Mouse (Mus musculus) liver, embryonic 14.5 days (tissue): ENCODE data around the gene Syce2. TPM values are rescaled to one million over a fixed set of nuclear protein-coding genes. Genes with fewer than 3 reads are reported as not detected.

Experiments used
- ATAC-seq: fragments of 200-750 bp; cut with Nextera tagmentation; 2 replicates; pipeline ENCODE4 v1.8.0; 2017; ENCODE audit warnings: moderate number of reproducible peaks, mild to moderate bottlenecking, moderate library complexity; ENCODE audit not compliant: insufficient read depth
- DNase-seq, 3 experiments: peaks; one replicate each; pipeline ENCODE4 v3.0.0-alpha.2; 2012 to 2013; ENCODE audit warnings: low read depth in 3 of 3, low spot score in 3 of 3
- H3K27ac ChIP-seq: fragments of 300-500 bp; sonication (generic); 2 replicates; pipeline ENCODE4 v1.5.1; 2014; ENCODE audit warnings: moderate library complexity, mild to moderate bottlenecking, control low read depth, inconsistent platforms
- H3K27me3 ChIP-seq: fragments of 300-500 bp; sonication (generic); 2 replicates; pipeline ENCODE4 v1.6.1; 2014; ENCODE audit warnings: mild to moderate bottlenecking, low read length, moderate library complexity; ENCODE audit not compliant: control insufficient read depth, insufficient read depth
- H3K36me3 ChIP-seq: fragments of 300-500 bp; sonication (generic); replicated peaks from 2 replicates; pipeline ENCODE4 v1.6.1; 2014; ENCODE audit warnings: low read depth; ENCODE audit not compliant: control insufficient read depth, insufficient read depth
- H3K4me1 ChIP-seq, 2 experiments: fragments of 200-500 bp in 1 of 2; fragments of 300-500 bp in 1 of 2; sonication (generic) in 1 of 2; replicated peaks; 2 replicates each; pipeline ENCODE4 v1.6.1; 2012 to 2014; ENCODE audit warnings: antibody characterized with exemption in 1 of 2, inconsistent platforms in 1 of 2, low read length in 1 of 2; ENCODE audit not compliant: control insufficient read depth in 2 of 2, insufficient read depth in 2 of 2
- H3K4me2 ChIP-seq: fragments of 300-500 bp; sonication (generic); 2 replicates; pipeline ENCODE4 v1.6.1; 2014; ENCODE audit warnings: low read depth, mild to moderate bottlenecking, control low read depth, moderate library complexity
- H3K4me3 ChIP-seq, 2 experiments: fragments of 200-500 bp in 1 of 2; fragments of 300-500 bp in 1 of 2; sonication (generic) in 1 of 2; 2 replicates each; pipeline ENCODE4 v1.5.1; 2012 to 2014; ENCODE audit warnings: low read depth in 2 of 2, low read length in 2 of 2, mild to moderate bottlenecking in 2 of 2, control low read depth in 1 of 2, inconsistent platforms in 1 of 2, moderate library complexity in 1 of 2; ENCODE audit not compliant: insufficient read depth in 1 of 2
- H3K9ac ChIP-seq: fragments of 300-500 bp; sonication (generic); replicated peaks from 2 replicates; pipeline ENCODE4 v1.6.1; 2014; ENCODE audit warnings: mild to moderate bottlenecking, control low read depth, moderate library complexity
- H3K9me3 ChIP-seq: fragments of 300-500 bp; sonication (generic); 2 replicates; pipeline ENCODE4 v1.6.1; 2016; ENCODE audit warnings: low read length, mixed read lengths; ENCODE audit not compliant: control insufficient read depth
- CTCF ChIP-seq: IDR thresholded peaks from 2 replicates; pipeline ENCODE4 v1.5.1; 2016; ENCODE audit warnings: antibody characterized with exemption, low read depth, control low read depth
- EP300 ChIP-seq: IDR thresholded peaks from 2 replicates; pipeline ENCODE4 v1.6.1; 2016; ENCODE audit warnings: antibody characterized with exemption, low read depth
- WGBS: fragments of 180-500 bp; shearing (Covaris S2); extraction: QIAGEN DNeasy Blood & Tissue Kit; methylation state at CpG from one replicate; pipeline ENCODE4 v1.1.7; 2014; ENCODE audit not compliant: insufficient replicate concordance; 5-methylcytosine and 5-hydroxymethylcytosine counted together
- polyA plus RNA-seq, 2 experiments: library from polyadenylated mRNA; depleted of rRNA in 1 of 2; stranded (reverse) in 1 of 2; unstranded in 1 of 2; fragments of >200 nt; fragmentation: Nextera tagmentation in 1 of 2; extraction: Ambion mirVana in 1 of 2; gene quantifications; 2 replicates each; pipeline versions ENCODE4 v1.2.1 to v1.2.3; 2012 to 2014

Gene Syce2
- polyA plus RNA-seq, 2 experiments, result 26.4 to 78.2 TPM

GRCm38 (mm10) chr8:84834866-84835855, 36.8 kb upstream of the Syce2 start:
- no peak; the same call in 1 of the 2 replicates for TF ChIP-seq EP300
- TF ChIP-seq CTCF, result no peak
- ATAC-seq, result no peak
- Histone ChIP-seq H3K9ac (peak overlapping the region; percentile 25; the same call in 1 of the 2 replicates), H3K4me1 (peaks cover 43 to 68% of the 10 kb centered on the region in 2 experiments), H3K36me3 (peaks cover 54% of the 10 kb centered on the region), H3K27ac (peak overlapping the region; percentile 97), H3K9me3 (no peaks in the 10 kb centered on the region), H3K4me2 (peak overlapping the region; percentile 84), H3K4me3 (peak overlapping the region in 1 of 2 experiments; percentile 74; a peak in 1 of 4 replicates), H3K27me3 (no peaks in the 10 kb centered on the region)
- no peak for DNase-seq
- WGBS, result 70% methylated on average over 10 of the region's 10 CpGs

GRCm38 (mm10) chr8:84837149-84837911, 34.6 kb upstream of the Syce2 start:
- no peak for ATAC-seq
- H3K27me3 ChIP-seq, result no peaks in the 10 kb centered on the region
- peak overlapping the region; percentile 74 to 82 for H3K4me3 ChIP-seq
- 78% methylated on average over 8 of the region's 8 CpGs for WGBS
- H3K4me2 ChIP-seq, result peak overlapping the region; percentile 73
- peak overlapping the region; percentile 96 for H3K9ac ChIP-seq
- H3K4me1 ChIP-seq, result peaks cover 39 to 64% of the 10 kb centered on the region in 2 experiments
- H3K9me3 ChIP-seq, result no peaks in the 10 kb centered on the region
- TF ChIP-seq CTCF (peak; percentile 52), EP300 (no peak)
- DNase-seq, result no peak
- peak overlapping the region; percentile 97 for H3K27ac ChIP-seq
- H3K36me3 ChIP-seq, result peaks cover 62% of the 10 kb centered on the region

- no peak for ATAC-seq
- H3K27me3 ChIP-seq, result no peaks in the 10 kb centered on the region
- peaks cover 69% of the 10 kb centered on the region for H3K36me3 ChIP-seq
Measured at GRCm38 (mm10) chr8:84837912-84838470, 33.9 kb upstream of the Syce2 start.

DNA sequence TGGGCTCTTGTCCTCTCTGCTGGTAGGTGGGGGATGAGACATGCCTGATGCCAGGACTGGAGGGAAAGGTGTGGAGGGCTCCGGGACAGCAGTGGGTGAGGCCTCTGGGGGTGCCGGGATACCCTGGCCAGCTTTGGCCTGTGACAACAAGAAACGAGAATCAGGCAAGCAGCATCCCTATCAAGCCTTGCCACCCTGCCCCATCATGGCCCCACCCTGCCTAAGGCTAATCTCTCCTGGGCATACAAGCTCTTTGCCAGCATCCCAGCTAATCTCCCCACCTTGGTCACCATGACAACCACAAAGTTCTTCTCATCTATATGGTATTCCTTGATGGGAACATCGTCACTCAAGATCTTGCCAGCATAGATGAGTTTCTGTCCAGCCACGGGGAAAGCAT, 33.4 kb upstream of the Syce2 start:
- Histone ChIP-seq H3K4me1 (peaks cover 37 to 58% of the 10 kb centered on the region in 2 experiments), H3K9me3 (no peaks in the 10 kb centered on the region), H3K4me2 (peak overlapping the region; percentile 73), H3K27ac (peak overlapping the region; percentile 97), H3K4me3 (peak overlapping the region; percentile 74 to 82), H3K36me3 (peaks cover 74% of the 10 kb centered on the region), H3K9ac (peak overlapping the region; percentile 96), H3K27me3 (no peaks in the 10 kb centered on the region)
- ATAC-seq (peak; percentile 83), DNase-seq (peak; percentile 94 to 95 (median 95))
- no peak for TF ChIP-seq CTCF
- peak; percentile 98 for TF ChIP-seq EP300
- WGBS, result 12% methylated on average over 5 of the region's 5 CpGs

More at GRCm38 (mm10) chr8:84837912-84838470, 33.9 kb upstream of the Syce2 start:
- peak overlapping the region; percentile 74 to 82 for H3K4me3 ChIP-seq
- peak overlapping the region; percentile 73 for H3K4me2 ChIP-seq
- DNase-seq, result no peak
- no peaks in the 10 kb centered on the region for H3K9me3 ChIP-seq
- WGBS, result 71% methylated on average over 15 of the region's 15 CpGs
- TF ChIP-seq EP300 (no peak), CTCF (no peak)
- peak overlapping the region; percentile 97 for H3K27ac ChIP-seq
- H3K4me1 ChIP-seq, result peaks cover 38 to 62% of the 10 kb centered on the region in 2 experiments
- H3K9ac ChIP-seq, result peak overlapping the region; percentile 96
